Mouse (Mus musculus) cerebellum, adult 2 months (tissue): ENCODE data around the gene Apbb1ip. TPM values are rescaled to one million over a fixed set of nuclear protein-coding genes. Genes with fewer than 3 reads are reported as not detected.

ENCODE experiments used
- DNase-seq, 2 experiments: peaks; one replicate each; pipeline ENCODE4 v3.0.0; 2021
- H3K27ac ChIP-seq: fragments of 200-500 bp; 2 replicates; pipeline ENCODE4 v1.5.1; 2012; ENCODE audit warnings: low read length, control low read depth, inconsistent platforms; ENCODE audit not compliant: insufficient read depth
- H3K27me3 ChIP-seq: fragments of 200-500 bp; 2 replicates; pipeline ENCODE4 v1.6.1; 2012; ENCODE audit warnings: inconsistent platforms, mild to moderate bottlenecking, low read length, moderate library complexity; ENCODE audit not compliant: control insufficient read depth, insufficient read depth
- H3K4me1 ChIP-seq: fragments of 200-500 bp; 2 replicates; pipeline ENCODE4 v1.6.1; 2011; ENCODE audit warnings: low read length; ENCODE audit not compliant: control insufficient read depth, insufficient read depth
- H3K4me3 ChIP-seq: fragments of 200-500 bp; replicated peaks from 2 replicates; pipeline ENCODE3; 2011; ENCODE audit warnings: mild to moderate bottlenecking, low read depth, low read length, control low read depth; ENCODE audit not compliant: insufficient read depth
- CTCF ChIP-seq: fragments of 200-500 bp; IDR thresholded peaks from 2 replicates; pipeline ENCODE4 v1.5.1; 2011; ENCODE audit warnings: low read depth, mild to moderate bottlenecking, control low read depth, low read length, moderate library complexity, borderline replicate concordance; ENCODE audit not compliant: insufficient read depth
- POLR2A ChIP-seq: fragments of 200-500 bp; IDR thresholded peaks from 2 replicates; pipeline ENCODE4 v1.6.1; 2011; ENCODE audit warnings: low read length, control low read depth, borderline replicate concordance; ENCODE audit not compliant: insufficient read depth
- WGBS: fragments of 180-500 bp; shearing (Covaris S2); methylation state at CpG from one replicate; pipeline ENCODE4 v1.1.7; 2018; 5-methylcytosine and 5-hydroxymethylcytosine counted together
- polyA plus RNA-seq: library from polyadenylated mRNA; depleted of rRNA; stranded (reverse); fragments of >200 nt; gene quantifications from 2 replicates; pipeline ENCODE4 v1.2.3, GENCODE M21; 2012

The Apbb1ip gene
- polyA plus RNA-seq, 1 experiment: 1.5 TPM

- no peaks in the 10 kb centered on the region for H3K27me3 ChIP-seq
- TF ChIP-seq POLR2A: no peak
- no peak for TF ChIP-seq CTCF
- H3K4me1 ChIP-seq: no peaks in the 10 kb centered on the region
- H3K4me3 ChIP-seq: no peak overlapping the region
- H3K27ac ChIP-seq: no peak overlapping the region
- no peak for DNase-seq
- 60% methylated on average over 1 of the region's 1 CpGs for WGBS
Measured at GRCm38 (mm10) chr2:22789576-22789975, 15.7 kb downstream of the Apbb1ip start.

- TF ChIP-seq POLR2A: no peak
- no peak for TF ChIP-seq CTCF
- no peaks in the 10 kb centered on the region for H3K4me1 ChIP-seq
- no peak for DNase-seq
- H3K27ac ChIP-seq: no peak overlapping the region
- 36% methylated on average over 1 of the region's 1 CpGs for whole genome bisulfite sequencing
- no peak overlapping the region for H3K4me3 ChIP-seq
- H3K27me3 ChIP-seq: no peaks in the 10 kb centered on the region
Measured at GRCm38 (mm10) chr2:22790435-22790834, 16.5 kb downstream of the Apbb1ip start.

GRCm38 (mm10) chr2:22795087-22795486 lies 21.2 kb downstream of the Apbb1ip start:
- TF ChIP-seq POLR2A: no peak
- no peak for TF ChIP-seq CTCF
- Histone ChIP-seq H3K27ac (no peak overlapping the region), H3K27me3 (no peaks in the 10 kb centered on the region), H3K4me1 (no peaks in the 10 kb centered on the region), H3K4me3 (no peak overlapping the region)
- WGBS: 76% methylated on average over 3 of the region's 3 CpGs
- DNase-seq: no peak

GRCm38 (mm10) chr2:22796487-22796886 lies 22.6 kb downstream of the Apbb1ip start:
- no peak for TF ChIP-seq POLR2A
- TF ChIP-seq CTCF: no peak
- Histone ChIP-seq H3K4me3 (no peak overlapping the region), H3K4me1 (no peaks in the 10 kb centered on the region), H3K27me3 (no peaks in the 10 kb centered on the region), H3K27ac (no peak overlapping the region)
- DNase-seq: no peak

- Histone ChIP-seq H3K4me1 (no peaks in the 10 kb centered on the region), H3K4me3 (no peak overlapping the region), H3K27me3 (no peaks in the 10 kb centered on the region), H3K27ac (no peak overlapping the region)
- no peak for DNase-seq
- TF ChIP-seq POLR2A: no peak
- no peak for TF ChIP-seq CTCF
- 88% methylated on average over 2 of the region's 2 CpGs for WGBS
Measured at GRCm38 (mm10) chr2:22799430-22800041, 25.6 kb downstream of the Apbb1ip start.

GRCm38 (mm10) chr2:22805589-22805988 lies 31.7 kb downstream of the Apbb1ip start:
- Histone ChIP-seq H3K4me1 (no peaks in the 10 kb centered on the region), H3K27me3 (no peaks in the 10 kb centered on the region), H3K27ac (no peak overlapping the region), H3K4me3 (no peak overlapping the region)
- TF ChIP-seq POLR2A: no peak
- TF ChIP-seq CTCF: no peak
- no peak for DNase-seq
- 89% methylated on average over 2 of the region's 2 CpGs for WGBS

- no peak for DNase-seq
- Histone ChIP-seq H3K27me3 (no peaks in the 10 kb centered on the region), H3K4me1 (no peaks in the 10 kb centered on the region), H3K27ac (no peak overlapping the region), H3K4me3 (no peak overlapping the region)
- no peak for TF ChIP-seq POLR2A
- no peak for TF ChIP-seq CTCF
- WGBS: 80% methylated on average over 1 of the region's 1 CpGs
Measured at GRCm38 (mm10) chr2:22806576-22806975, 32.7 kb downstream of the Apbb1ip start.

- H3K27me3 ChIP-seq: no peaks in the 10 kb centered on the region
- no peak for DNase-seq
- no peak overlapping the region for H3K4me3 ChIP-seq
- TF ChIP-seq CTCF (no peak), POLR2A (no peak)
- 52% methylated on average over 1 of the region's 1 CpGs for WGBS
- H3K4me1 ChIP-seq: no peaks in the 10 kb centered on the region
- no peak overlapping the region for H3K27ac ChIP-seq
Measured at GRCm38 (mm10) chr2:22807312-22807711, 33.4 kb downstream of the Apbb1ip start.
